Mouse (Mus musculus): ENCODE data around the gene Il1rapl2. TPM values are rescaled to one million over a fixed set of nuclear protein-coding genes. Genes with fewer than 3 reads are reported as not detected.
"Not testable (repeated sequence)": the region's sequence is repeated elsewhere in the genome, so short reads cannot be mapped to it uniquely, and the experiment has no call there.

The Il1rapl2 gene
- total RNA-seq, 1 experiment from 2014 or later, result 1.9 TPM

DNA sequence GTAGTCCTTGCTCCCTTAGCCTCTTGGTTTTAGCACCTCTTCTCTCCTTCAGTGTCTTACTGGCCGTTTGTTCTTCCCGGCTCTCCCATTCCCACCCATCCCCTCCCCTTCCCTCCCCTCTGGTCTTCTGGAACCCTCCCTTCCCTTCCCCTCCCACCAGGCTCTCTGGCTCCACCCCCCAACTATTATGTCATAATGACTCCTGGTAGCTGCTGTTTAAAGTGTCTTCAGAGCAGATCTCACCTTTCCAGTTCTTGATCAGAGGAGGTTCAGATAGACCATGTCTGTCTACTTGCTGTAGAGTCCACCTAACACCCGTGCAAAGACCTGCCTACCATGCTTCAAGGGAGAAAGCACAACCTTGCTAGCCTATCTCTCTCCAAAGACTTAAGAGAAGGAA, 639.1 kb downstream of the Il1rapl2 start, which contains the start of gene Tex13a:
TSS of gene Tex13a (minus strand) at position 101 of the 400 bp plus-strand sequence.
- DNase-seq, result no peak

DNA sequence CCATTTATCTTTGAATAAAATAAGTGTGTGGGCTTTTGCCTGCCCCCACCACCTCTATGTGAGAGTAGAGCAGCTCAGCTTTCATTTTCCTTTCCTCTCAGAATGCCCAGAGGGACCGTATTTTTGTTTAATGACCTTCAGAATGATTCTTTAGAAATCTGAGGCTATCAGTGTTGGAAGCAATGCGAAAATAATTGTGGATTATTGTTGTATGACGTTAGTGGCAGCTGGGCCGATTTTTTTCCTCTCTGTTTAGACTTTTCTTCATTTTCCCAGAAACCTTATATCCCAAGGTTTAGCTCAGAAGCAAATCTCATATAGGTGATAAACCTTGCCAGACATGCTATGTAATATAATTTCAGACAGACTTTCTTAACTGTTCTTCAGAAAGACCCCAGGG, 664.2 kb downstream of the Il1rapl2 start:
- DNase-seq, result no peak

DNA sequence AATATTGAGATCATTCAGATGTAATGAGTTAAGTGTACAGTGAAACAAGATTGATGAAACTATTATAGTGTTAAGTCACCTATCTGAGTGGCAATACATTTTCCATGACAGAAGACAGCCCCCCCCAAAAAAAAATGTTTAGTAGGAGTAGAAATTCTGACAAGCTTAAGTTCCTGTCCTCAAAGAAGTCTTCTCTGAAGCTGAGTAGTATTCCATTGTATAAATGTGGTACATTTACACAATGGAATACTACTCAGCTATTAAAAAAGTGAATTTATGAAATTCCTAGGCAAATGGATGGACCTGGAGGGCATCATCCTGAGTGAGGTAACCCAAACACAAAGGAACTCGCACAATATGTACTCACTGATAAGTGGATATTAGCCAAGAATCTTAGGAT, 778.3 kb downstream of the Il1rapl2 start:
- not testable (repeated sequence) for DNase-seq

DNA sequence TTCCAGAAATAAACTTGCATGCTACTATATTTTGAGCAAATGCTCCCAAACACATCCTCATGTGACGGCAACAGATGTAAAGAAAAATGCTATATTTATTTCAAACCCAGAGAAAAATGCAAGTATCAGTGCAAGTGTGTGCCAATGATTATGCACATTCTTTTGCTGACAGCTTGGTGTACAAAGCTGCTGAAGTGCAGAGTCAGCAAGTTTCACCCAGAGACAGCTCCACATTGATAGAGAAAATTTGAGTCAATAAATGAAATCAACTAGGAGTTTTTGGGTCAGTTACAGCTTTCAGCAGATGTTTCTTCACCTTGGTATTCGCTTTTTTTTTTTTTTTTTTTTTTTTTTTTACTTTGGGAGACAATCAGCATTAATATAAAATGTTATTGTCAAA, 863.4 kb downstream of the Il1rapl2 start:
- no peak for DNase-seq

DNA sequence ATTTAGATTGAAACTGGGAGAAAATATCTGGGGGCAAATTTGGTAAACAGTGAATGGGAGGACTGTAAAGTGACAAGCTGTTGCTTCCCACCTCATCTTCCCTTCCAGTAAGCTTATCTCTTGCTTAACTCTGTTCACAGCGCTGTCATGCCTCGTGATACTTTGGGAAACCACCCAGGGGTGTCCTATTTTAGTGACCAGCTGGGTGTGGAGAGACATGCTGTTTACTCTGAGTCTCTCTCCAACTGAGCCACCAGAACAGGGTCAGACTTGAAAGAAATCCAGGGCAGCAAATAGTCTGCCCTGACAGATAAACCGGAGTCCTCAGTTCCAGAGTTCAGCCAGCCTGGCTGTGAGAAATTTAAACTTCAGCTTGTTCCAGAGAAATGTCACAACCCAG, 867.5 kb downstream of the Il1rapl2 start:
- DNase-seq, result no peak

DNA sequence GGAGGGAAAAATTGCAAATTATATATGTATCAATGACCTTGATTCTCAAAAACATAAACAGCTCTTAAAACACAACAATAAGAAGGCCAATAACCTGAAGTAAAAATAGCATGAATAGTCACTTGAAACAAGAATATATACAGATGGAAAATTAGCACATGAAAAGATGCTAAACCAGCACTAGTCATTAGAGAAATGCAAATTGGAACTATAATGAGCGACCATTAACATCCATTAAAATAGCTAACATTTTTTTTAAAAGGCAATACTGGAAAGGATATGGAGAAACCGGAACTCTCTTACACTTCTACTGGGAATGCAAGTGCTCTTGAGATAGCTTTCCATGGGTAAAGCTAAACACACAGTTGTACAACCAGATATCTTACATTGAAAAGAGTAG, 879.4 kb downstream of the Il1rapl2 start:
- no peak for DNase-seq

DNA sequence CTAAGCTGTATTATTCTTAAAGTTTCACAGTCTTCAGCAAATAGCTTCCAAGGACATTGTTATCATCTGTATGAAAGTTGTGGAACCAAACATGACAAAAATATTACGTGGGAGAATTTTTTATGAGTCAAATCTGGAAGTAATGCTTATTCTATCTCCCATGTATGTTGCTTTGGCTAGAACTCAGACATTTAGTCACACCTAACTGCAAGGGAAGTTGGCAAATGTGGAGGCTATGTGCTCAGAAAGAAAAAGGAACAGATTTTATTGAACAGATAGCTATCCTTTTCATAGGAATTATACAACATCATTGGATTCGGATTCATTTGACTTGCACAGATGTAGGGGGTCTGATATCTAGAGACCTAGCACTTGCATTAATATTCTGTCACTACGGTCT, 908.1 kb downstream of the Il1rapl2 start:
- no peak for DNase-seq

DNA sequence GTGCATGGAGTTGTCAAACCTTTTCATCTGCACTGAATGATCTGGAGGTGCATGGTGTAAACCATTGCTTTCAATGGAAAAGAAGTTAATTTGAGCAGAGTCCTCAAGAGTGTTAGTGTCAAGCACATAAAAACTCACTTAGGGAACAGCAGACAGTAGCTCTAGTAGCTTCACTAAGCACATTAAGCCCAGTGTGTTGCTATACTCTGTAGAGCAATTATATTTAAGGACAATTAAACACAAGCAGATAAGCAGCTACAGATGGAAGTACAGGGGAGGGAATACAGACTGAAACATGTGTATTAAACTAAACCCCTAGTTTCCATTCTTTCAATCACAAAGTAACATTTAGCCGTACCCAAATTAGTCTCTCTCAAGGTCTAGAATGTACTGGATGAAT, 930.1 kb downstream of the Il1rapl2 start:
- DNase-seq, result no peak

DNA sequence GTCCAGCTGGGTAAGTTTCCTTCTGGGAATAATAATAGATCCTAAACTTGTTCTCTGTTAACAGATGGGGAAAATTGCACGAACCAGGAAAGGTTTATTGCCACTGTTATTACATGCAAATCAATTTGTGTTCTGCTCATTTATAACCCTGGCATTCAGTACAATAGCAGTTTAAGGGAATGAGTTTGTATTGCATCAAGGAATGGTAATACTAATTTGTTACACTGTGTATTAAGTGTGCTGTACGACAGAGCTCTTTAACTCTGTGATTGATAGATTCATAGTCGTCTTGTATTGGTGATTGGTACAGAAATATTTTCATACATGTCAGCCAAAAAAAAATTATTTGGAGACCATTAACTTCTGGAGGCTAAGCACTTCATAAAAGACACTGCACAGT, 934.6 kb downstream of the Il1rapl2 start:
- no peak for DNase-seq

DNA sequence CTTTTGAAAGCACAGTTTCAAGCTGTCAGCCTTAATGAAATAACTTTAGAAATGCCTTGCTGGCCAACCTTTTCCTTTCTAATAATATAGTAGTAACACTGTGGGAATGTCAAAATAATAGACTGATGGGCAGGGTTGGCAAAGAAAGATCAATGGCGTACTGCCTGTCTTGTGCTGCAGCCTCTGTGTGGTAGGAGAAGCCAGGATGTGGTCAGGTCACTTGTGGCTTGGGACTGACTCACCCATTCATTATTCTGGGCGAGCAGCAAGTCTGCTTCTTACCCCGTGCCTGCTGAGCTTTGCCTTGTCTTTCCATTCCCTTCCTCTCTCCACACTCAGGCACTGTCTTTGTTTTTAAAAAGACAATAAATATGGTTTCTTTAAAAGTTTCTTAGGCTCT, 1049.7 kb downstream of the Il1rapl2 start:
- DNase-seq, result no peak

DNA sequence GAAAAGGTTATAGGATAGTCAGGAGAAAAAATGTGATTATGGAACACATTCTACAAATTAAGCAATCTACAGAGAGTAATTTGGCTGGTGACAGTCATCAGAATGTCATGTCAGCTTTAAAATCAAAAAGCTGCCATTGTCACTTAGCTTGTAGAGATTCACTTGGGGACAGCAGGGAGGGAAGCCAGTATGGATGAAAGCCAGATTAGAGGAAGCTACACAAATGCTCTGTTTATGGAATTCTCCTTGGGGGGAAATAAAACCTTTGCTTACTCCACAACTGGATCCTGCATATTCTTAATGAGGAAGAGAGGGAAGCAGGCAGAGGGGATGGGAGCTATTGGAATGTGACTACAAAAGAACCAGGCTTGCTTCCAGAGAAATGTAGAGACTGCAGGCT, 1054.9 kb downstream of the Il1rapl2 start:
- DNase-seq, result no peak

DNA sequence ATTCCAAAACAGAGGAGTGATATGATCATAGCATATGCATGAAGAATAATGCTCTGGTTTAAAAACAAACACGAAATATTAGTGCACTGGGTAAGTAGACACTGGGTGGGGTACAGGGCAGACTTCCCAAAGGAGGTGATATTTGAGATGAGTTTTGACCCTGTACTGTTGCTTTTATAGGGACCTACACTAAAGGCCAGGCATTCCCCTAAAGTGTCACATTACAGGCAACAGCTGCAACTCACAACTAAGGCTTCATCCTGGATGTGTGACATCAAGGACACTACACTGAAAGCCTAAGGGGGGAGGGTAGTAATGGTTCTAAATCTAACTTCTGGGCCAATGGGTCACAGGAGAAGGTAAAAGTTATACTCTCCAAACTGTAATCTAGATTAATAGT, 1152.0 kb downstream of the Il1rapl2 start:
- DNase-seq, result no peak

DNA sequence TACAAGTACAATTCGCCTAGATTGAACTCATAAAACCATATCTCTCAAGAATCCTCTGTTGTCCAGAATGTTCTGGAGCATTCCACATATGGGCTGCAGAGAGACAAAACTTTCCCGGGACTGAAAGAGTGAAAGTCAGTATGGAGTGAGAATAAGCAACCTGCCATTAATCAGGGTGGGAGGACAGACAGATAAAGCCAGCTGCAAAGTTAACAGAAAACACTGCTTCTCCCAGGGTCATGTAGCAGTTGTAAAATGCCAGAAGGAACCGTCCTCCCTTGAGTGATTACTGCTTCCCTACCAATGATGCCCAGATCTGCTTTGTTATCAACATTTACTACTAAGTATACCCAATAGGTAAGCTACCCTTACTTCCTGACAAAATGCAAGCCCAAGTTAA, 1230.5 kb downstream of the Il1rapl2 start:
- DNase-seq, result no peak

DNA sequence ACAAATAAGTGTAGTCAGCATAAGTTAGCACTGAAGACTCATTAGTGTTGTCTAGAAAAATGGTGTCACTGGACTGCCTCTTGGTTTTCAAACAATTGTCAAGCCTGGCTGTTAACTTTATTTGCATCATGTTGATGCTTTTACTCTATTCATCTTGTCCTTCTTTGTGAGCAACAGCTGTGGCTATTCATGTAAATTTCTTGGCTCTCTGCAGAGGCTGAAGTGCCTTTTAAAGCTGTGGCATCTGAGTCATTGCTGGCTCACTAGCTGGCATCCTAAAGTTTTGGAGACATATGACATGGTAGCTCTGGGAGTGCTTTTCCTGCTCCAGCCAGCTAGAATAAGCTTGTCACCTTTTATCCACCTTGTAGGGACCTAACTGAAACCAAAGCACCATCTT, 1261.5 kb downstream of the Il1rapl2 start:
- no peak for DNase-seq

DNA sequence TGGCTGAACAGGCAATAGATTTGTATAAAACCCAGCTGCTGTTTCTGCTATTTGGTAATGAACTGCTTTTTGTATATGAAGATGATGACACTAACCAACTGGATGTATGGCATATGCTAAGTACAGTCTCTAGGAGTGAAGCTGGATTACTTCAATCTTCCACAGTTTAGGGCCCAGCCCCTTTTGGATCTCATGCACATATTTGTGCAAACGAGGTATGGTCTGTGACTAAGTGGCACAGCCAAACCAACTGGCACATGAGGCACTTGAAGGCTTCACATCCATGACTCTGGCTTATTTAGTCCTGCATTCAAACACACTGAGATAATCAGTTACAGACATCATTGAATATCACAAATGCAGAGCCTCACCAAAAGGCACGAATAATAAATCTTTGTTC, 1263.5 kb downstream of the Il1rapl2 start:
- no peak for DNase-seq

DNA sequence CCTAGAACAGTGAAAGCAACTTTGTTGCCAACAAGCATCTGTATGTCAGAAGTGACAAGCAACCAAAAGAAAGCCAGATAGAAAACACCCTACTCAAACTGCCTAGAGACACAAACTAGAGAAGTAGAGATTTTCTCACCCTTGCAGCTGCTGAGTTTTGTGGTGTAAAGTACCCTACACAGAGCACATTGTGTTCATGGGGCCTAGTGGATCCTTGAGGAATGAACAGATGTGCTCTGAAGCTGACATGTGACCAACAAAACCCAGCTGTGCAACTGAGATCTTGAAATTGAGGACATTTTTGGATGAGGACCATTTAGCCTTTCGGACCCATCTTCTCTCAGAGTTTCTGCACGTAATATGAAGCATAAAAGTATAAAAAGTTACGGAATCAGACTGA, 1268.0 kb downstream of the Il1rapl2 start:
- DNase-seq, result no peak
